Mouse (Mus musculus) G1E (cell line): ENCODE results near the gene Itga9.

ENCODE experiments used
- CTCF ChIP-seq: IDR thresholded peaks from 2 replicates; pipeline ENCODE4 v1.5.1; 2012; ENCODE audit warnings: low read depth, low read length, inconsistent platforms, mixed read lengths
- GATA2 ChIP-seq: IDR thresholded peaks from 2 replicates; pipeline ENCODE4 v1.6.1; 2012; ENCODE audit warnings: low read depth, low read length, inconsistent platforms, borderline replicate concordance

DNA sequence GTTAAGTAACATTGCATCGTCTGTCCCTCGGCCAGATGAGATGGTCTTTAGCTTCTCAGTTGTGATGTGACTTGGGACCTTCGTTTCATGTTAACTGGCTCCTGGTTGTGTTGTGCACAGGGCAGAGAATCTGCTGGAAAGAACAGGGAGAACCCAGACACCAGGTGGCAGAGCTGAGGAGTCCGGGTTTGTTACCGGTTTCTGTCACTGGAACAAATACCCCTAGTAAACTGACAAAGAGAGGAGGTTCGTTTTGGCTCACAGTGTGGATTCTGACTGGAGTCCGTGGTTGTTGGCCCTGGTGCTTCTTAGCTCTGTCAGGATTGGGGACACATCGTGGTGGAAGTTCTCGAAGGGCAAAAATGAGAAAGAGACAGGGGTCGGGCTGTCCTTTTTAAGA is 3.6 kb downstream of the Itga9 start:
- no peak for TF ChIP-seq CTCF
- TF ChIP-seq GATA2: no peak
